Mouse (Mus musculus) forebrain, embryonic 11.5 days (tissue): ENCODE data around the gene Akr1b10. TPM values are rescaled to one million over a fixed set of nuclear protein-coding genes. Genes with fewer than 3 reads are reported as not detected.
"Not testable (repeated sequence)": the region's sequence is repeated elsewhere in the genome, so short reads cannot be mapped to it uniquely, and the experiment has no call there.

Source experiments
- ATAC-seq: fragments of 200-750 bp; cut with Nextera tagmentation; replicated peaks from 2 replicates; pipeline ENCODE4 v1.8.0; 2017; ENCODE audit warnings: moderate TSS enrichment; ENCODE audit not compliant: low FRiP score
- DNase-seq: peaks from one replicate; pipeline ENCODE4 v3.0.0-alpha.2; 2017; ENCODE audit warnings: low spot score
- H3K27ac ChIP-seq: fragments of 300-500 bp; sonication (generic); 2 replicates; pipeline ENCODE4 v1.5.1; 2014; ENCODE audit warnings: low read depth, low read length
- H3K27me3 ChIP-seq: fragments of 300-500 bp; sonication (generic); 2 replicates; pipeline ENCODE4 v1.6.1; 2014; ENCODE audit warnings: mild to moderate bottlenecking, low read length, mixed read lengths; ENCODE audit not compliant: control insufficient read depth, insufficient read depth
- H3K36me3 ChIP-seq: fragments of 300-500 bp; sonication (generic); 2 replicates; pipeline ENCODE4 v1.6.1; 2014; ENCODE audit warnings: mild to moderate bottlenecking, low read length, moderate library complexity, mixed read lengths; ENCODE audit not compliant: control insufficient read depth, insufficient read depth
- H3K4me1 ChIP-seq: fragments of 300-500 bp; sonication (generic); replicated peaks from 2 replicates; pipeline ENCODE4 v1.6.1; 2014; ENCODE audit warnings: low read length, mixed read lengths; ENCODE audit not compliant: control insufficient read depth, insufficient read depth
- H3K4me2 ChIP-seq: fragments of 300-500 bp; sonication (generic); 2 replicates; pipeline ENCODE4 v1.6.1; 2014; ENCODE audit warnings: low read depth, mild to moderate bottlenecking, low read length, moderate library complexity, mixed read lengths; ENCODE audit not compliant: severe bottlenecking
- H3K4me3 ChIP-seq: fragments of 300-500 bp; sonication (generic); 2 replicates; pipeline ENCODE4 v1.5.1; 2014; ENCODE audit warnings: low read depth, low read length
- H3K9ac ChIP-seq: fragments of 300-500 bp; sonication (generic); 2 replicates; pipeline ENCODE4 v1.6.1; 2014; ENCODE audit warnings: low read length
- H3K9me3 ChIP-seq: fragments of 300-500 bp; sonication (generic); 2 replicates; pipeline ENCODE4 v1.6.1; 2016; ENCODE audit warnings: low read length, mixed read lengths; ENCODE audit not compliant: control insufficient read depth
- WGBS: fragments of 180-500 bp; shearing (Covaris S2); extraction: QIAGEN DNeasy Blood & Tissue Kit; methylation state at CpG from one replicate; pipeline ENCODE4 v1.1.7; 2014; 5-methylcytosine and 5-hydroxymethylcytosine counted together
- polyA plus RNA-seq: library from polyadenylated mRNA; unstranded; fragments of >200 nt; fragmentation: Nextera tagmentation; extraction: Ambion mirVana; gene quantifications from 2 replicates; pipeline ENCODE4 v1.2.1, GENCODE M21; 2014

The Akr1b10 gene
- polyA plus RNA-seq, 1 experiment from 2014 or later = 11.2 TPM

DNA sequence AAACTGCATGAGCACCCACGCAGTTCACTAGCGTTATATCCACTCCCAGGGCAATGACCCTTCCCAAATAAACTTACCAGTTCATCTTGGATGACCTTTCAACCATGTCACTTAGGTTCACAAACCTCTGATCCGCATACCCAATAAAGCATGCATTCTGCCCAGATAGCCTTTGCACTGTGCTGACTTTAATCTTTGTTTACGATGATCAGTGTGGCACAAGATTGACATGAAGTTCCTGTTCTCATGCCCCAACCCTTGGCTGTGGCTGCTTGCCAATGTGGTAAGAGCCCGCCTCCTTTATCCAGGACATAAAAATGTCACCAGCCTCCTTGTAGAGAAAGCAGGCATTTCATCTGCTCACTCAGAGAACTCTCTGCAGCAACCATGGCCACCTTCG is 28.0 kb downstream of the Akr1b10 start, which contains the start of gene Akr1b7:
Gene Akr1b7, plus strand, starts transcription at position 312 of the 400 bp plus-strand sequence.
- no peak within 1 kb of the TSS for H3K4me3 ChIP-seq
- no peak within 1 kb of the TSS for H3K9ac ChIP-seq
- no peak within 1 kb of the TSS for H3K27ac ChIP-seq
- H3K27me3 ChIP-seq = no peaks in the 10 kb centered on the region
- no peaks in the 10 kb centered on the region for H3K36me3 ChIP-seq
- no peaks in the 10 kb centered on the region for H3K4me1 ChIP-seq
- 87% methylated on average over 6 of the region's 6 CpGs for WGBS
- ATAC-seq (no peak), DNase-seq (no peak)
- no peak within 1 kb of the TSS for H3K4me2 ChIP-seq
- no peaks in the 10 kb centered on the region for H3K9me3 ChIP-seq

DNA sequence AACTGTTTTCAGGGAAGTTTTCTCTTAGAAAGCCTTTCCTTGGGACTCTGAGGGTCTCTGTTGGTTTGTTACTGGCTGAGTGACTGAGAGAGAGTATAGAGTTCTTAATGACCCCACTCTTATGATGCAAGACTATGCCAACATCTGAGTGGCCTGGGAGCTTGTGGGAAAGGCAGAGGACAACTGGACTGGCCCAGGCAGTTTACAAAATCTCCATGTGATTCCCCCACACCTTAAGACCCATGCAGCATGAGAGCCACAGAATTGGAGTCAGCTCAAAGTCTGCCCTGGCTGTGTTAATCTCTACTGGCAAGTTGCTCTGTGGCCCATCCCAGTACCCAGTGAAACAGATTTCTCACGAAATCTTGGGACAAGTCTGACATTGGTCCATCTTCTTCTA is 28.7 kb downstream of the Akr1b10 start:
- H3K9ac ChIP-seq = no peak overlapping the region
- WGBS = 61% methylated on average over 1 of the region's 1 CpGs
- ATAC-seq = no peak
- H3K4me2 ChIP-seq = no peak overlapping the region
- H3K36me3 ChIP-seq = no peaks in the 10 kb centered on the region
- no peaks in the 10 kb centered on the region for H3K4me1 ChIP-seq
- no peaks in the 10 kb centered on the region for H3K9me3 ChIP-seq
- no peak overlapping the region for H3K4me3 ChIP-seq
- H3K27ac ChIP-seq = no peak overlapping the region
- H3K27me3 ChIP-seq = no peaks in the 10 kb centered on the region
- no peak for DNase-seq

DNA sequence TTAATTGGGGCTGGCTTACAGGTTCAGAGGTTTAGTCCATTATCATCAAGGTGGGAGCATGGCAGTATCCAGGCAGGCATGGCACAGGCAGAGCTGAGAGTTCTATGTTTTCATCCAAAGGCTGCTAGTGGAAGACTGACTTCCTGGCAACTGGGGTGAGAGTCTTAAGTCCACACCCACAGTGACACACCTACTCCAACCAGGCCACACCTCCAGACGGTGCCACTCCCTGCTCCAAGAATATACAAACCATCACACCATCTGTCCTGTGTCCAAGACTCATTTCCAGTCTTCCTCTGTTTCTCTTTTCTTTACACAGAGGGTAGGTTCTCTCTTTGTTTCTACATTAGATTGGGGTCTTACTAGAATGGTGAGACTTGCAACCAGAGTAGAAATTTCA is 29.4 kb downstream of the Akr1b10 start:
- not testable (repeated sequence) for H3K27me3 ChIP-seq, H3K4me3 ChIP-seq, H3K9me3 ChIP-seq, H3K9ac ChIP-seq, H3K36me3 ChIP-seq, DNase-seq, H3K27ac ChIP-seq, H3K4me2 ChIP-seq, H3K4me1 ChIP-seq, ATAC-seq
- WGBS = 71% methylated on average over 1 of the region's 1 CpGs

DNA sequence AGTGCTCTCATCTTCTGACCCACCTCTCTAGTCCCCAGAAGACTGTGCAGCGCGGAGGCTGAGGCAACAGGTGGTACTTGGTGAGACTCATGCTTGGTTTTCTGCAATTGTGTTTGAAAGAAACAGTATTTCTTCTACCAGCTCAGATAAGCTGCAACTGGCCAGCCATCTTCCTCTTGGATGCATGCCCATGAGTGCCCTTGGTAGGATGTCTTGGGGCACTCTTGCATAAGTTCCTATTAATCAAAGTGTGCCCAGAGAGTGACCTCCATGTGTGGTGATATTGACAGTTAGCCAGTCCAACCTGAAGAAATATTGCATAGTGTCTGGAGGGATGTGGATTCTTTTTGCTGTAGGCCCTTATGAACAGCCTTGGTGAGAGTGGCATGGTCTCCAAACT is 32.5 kb downstream of the Akr1b10 start:
- no peak for ATAC-seq
- H3K4me3 ChIP-seq = no peak overlapping the region

DNA sequence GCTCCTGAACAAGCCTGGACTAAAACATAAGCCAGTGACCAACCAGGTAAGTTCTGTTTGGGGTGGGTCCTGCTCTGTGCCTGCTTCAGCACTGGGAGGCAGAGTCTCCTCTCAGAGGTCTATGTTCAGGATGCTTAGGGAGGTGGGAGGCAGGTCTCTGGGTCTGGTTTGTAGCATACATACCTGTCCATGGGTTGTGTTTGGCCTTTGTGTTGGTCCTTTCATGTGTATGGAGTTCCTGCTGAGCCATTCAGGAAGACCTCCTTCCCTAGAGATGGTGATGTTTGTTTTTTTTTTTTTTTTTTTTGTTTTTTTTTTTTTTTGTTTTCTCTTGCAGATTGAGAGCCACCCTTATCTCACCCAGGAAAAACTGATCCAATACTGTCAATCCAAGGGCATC is 35.1 kb downstream of the Akr1b10 start:
- ATAC-seq (no peak), DNase-seq (no peak)
- H3K4me2 ChIP-seq = no peak overlapping the region

More for the DNA sequence above, 32.5 kb downstream of the Akr1b10 start:
- no peaks in the 10 kb centered on the region for H3K9me3 ChIP-seq
- H3K27ac ChIP-seq = no peak overlapping the region
- no peaks in the 10 kb centered on the region for H3K36me3 ChIP-seq
- H3K4me2 ChIP-seq = no peak overlapping the region
- no peaks in the 10 kb centered on the region for H3K4me1 ChIP-seq
- no peak overlapping the region for H3K9ac ChIP-seq
- WGBS = 100% methylated on average over 2 of the region's 2 CpGs
- no peak for DNase-seq
- H3K27me3 ChIP-seq = no peaks in the 10 kb centered on the region

DNA sequence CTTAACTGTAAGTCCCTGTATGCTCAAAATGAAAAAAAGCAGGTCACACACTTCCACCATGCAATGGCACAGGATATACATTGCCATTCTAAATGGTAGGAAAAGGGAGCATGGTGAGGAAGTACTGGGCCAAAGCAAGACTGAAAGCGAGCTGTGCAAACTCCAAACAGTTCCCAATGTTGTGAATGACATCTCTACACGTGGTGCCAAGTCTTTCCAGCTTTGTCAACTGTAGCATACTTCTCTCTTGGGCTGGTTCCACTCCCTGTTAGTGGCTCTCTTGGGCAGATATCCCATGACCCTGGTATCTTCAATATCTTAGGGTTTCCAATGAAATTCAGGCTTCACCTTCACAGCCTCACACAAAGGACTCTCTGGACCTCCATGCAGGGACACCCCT is 55.0 kb downstream of the Akr1b10 start:
- ATAC-seq = no peak
- Histone ChIP-seq H3K36me3 (no peaks in the 10 kb centered on the region), H3K4me2 (no peak overlapping the region), H3K27ac (no peak overlapping the region), H3K4me3 (no peak overlapping the region), H3K9me3 (no peaks in the 10 kb centered on the region), H3K4me1 (no peaks in the 10 kb centered on the region), H3K27me3 (no peaks in the 10 kb centered on the region), H3K9ac (no peak overlapping the region)
- WGBS = 79% methylated on average over 2 of the region's 2 CpGs
- DNase-seq = no peak

More for the DNA sequence above, 35.1 kb downstream of the Akr1b10 start:
- no peaks in the 10 kb centered on the region for H3K9me3 ChIP-seq
- H3K27ac ChIP-seq = no peak overlapping the region
- no peak overlapping the region for H3K9ac ChIP-seq
- H3K36me3 ChIP-seq = no peaks in the 10 kb centered on the region
- H3K27me3 ChIP-seq = no peaks in the 10 kb centered on the region
- no peak overlapping the region for H3K4me3 ChIP-seq
- H3K4me1 ChIP-seq = no peaks in the 10 kb centered on the region

DNA sequence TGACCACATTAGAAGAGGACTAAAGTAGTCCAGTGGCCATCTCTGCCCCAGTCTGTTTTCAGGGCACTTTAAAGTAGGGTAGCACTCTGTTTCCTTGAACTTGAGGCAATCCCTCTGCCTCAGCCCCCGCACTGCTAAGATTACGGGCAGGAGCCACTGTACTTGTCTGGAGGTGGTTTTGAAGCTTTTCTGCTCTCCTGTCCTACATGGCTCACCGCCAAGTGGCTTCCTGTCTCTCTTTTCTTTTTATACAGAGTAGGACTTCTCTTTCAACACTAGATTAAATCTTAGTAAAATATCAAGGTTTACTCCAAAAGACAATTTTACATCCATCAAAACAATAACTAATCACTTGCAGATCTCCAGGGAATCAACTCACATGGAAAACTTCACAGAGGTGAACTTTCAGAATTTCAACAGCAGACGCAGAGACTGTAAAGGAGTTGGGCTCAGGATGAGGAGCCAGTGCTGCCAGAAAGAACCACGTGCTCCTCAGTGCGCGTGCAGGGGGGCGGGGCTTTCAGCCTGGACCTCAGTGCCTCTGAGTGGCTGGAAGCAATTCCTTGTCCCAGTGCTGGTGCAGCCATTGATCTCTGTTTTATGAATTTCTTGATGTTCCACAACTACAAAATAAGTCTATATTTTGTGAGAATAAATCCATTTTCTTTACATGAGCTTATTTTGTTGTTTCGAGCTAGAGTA is 57.7 kb downstream of the Akr1b10 start:
- H3K4me1 ChIP-seq = no peaks in the 10 kb centered on the region
- H3K36me3 ChIP-seq = no peaks in the 10 kb centered on the region
- no peak overlapping the region for H3K9ac ChIP-seq
- H3K27ac ChIP-seq = no peak overlapping the region
- H3K9me3 ChIP-seq = no peaks in the 10 kb centered on the region
- WGBS = 68% methylated on average over 9 of the region's 9 CpGs
- no peak overlapping the region for H3K4me3 ChIP-seq
- no peak for DNase-seq
- no peaks in the 10 kb centered on the region for H3K27me3 ChIP-seq
- no peak for ATAC-seq
- no peak overlapping the region for H3K4me2 ChIP-seq

DNA sequence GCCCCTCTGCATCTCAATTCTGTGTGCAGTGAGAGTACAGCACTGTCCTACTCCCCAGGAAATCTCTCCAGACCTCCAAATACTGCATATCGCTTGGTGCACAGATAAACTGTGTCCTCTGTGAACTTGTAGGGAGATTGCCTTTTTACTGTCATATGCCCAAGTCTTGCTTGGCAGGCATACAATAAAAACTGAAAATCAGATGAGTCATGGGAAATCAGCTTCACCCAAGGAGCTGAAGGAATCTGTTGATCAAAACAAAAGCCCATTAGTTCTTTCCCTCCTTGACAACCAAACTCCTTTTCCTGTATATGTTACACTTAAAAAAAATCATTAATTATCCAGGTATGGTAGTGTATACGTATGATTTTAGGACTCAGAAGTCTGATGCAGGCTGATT is 59.8 kb downstream of the Akr1b10 start:
- Histone ChIP-seq H3K4me2 (no peak overlapping the region), H3K9me3 (no peaks in the 10 kb centered on the region), H3K4me3 (no peak overlapping the region), H3K4me1 (no peaks in the 10 kb centered on the region), H3K36me3 (no peaks in the 10 kb centered on the region), H3K27ac (no peak overlapping the region), H3K9ac (no peak overlapping the region), H3K27me3 (no peaks in the 10 kb centered on the region)
- no peak for DNase-seq
- no peak for ATAC-seq
- WGBS = 88% methylated on average over 2 of the region's 2 CpGs
